In genomic region chr10:79865801-79866295, GRCm38 (mm10) we compare ENCODE assay signal across 9 mouse cellular contexts. TPM values are rescaled to one million over a fixed set of nuclear protein-coding genes. Genes with fewer than 3 reads are reported as not detected.
A peak's percentile ranks its signal among the peaks of the same experiment; 100 is the strongest.
DNase-seq lines count a peak whose midpoint lies in the region; ATAC-seq and TF ChIP-seq lines count a peak whose summit lies in the region.
"Had no signal": no experiment of that assay in that cellular context is flagged by ENCODE, and none has a peak within 500 bp of the region (broad histone marks: within the 10 kb centered on the region; RNA-seq: fewer than 3 reads in every experiment).

No protein-coding gene starts in this region.

- H3K27me3 ChIP-seq in testis, adult 2 months (ENCODE audit: control insufficient read depth, insufficient read depth, low read length): no peaks in the 10 kb centered on the region
- no peaks in the 10 kb centered on the region for H3K27me3 ChIP-seq in intestine, embryonic 15.5 days (replicated peaks)
- no peaks in the 10 kb centered on the region for H3K27me3 ChIP-seq in midbrain, embryonic 16.5 days (ENCODE audit: control insufficient read depth, insufficient read depth, low read depth, low read length)
- H3K27me3 ChIP-seq: stomach, embryonic 15.5 days had no signal

- H3K4me1 ChIP-seq in testis, adult 2 months (ENCODE audit: control insufficient read depth, insufficient read depth, low read length): no peaks in the 10 kb centered on the region; the same call in 1 of the 2 replicates
- peaks cover 19% of the 10 kb centered on the region for H3K4me1 ChIP-seq in intestine, embryonic 15.5 days (replicated peaks)
- peaks cover 14% of the 10 kb centered on the region for H3K4me1 ChIP-seq in midbrain, embryonic 16.5 days (ENCODE audit: control insufficient read depth, insufficient read depth, low read length)

- DNase-seq in cerebellum, adult 11 months: peak; percentile 47
- no peak for DNase-seq in cerebellum, postnatal 4 days (ENCODE audit: low spot score in 2 of 2)
- no peak for DNase-seq in testis, postnatal 14 days (ENCODE audit: low spot score)
- DNase-seq in left cerebral cortex, adult 11 months (ENCODE audit: low spot score): no peak
- DNase-seq in yolk sac, embryonic 10.5 days (ENCODE audit: low spot score): no peak

- no peak overlapping the region for H3K4me2 ChIP-seq in intestine, embryonic 15.5 days (replicated peaks)
- no peak overlapping the region for H3K4me2 ChIP-seq in midbrain, embryonic 16.5 days (ENCODE audit: low read length)
- H3K4me2 ChIP-seq: stomach, embryonic 15.5 days had no signal

- TF ChIP-seq CTCF in testis, adult 2 months (IDR thresholded peaks at IDR 0.05; ENCODE audit: control insufficient read depth, insufficient read depth, insufficient replicate concordance, low read depth, low read length): 0 out of 2 replicates have a peak, but pooled peaks have one; percentile 3

- WGBS in intestine, embryonic 15.5 days: 68% methylated on average over 19 of the region's 19 CpGs
- WGBS in midbrain, embryonic 16.5 days: 73% methylated on average over 19 of the region's 19 CpGs

- H3K9me3 ChIP-seq in intestine, embryonic 15.5 days: no peaks in the 10 kb centered on the region
- H3K9me3 ChIP-seq in midbrain, embryonic 16.5 days (replicated peaks; ENCODE audit: control insufficient read depth, low read length, poor library complexity, severe bottlenecking): no peaks in the 10 kb centered on the region
- H3K9me3 ChIP-seq: stomach, embryonic 15.5 days had no signal

- no peak for TF ChIP-seq POLR2A in testis, adult 2 months (IDR thresholded peaks at IDR 0.05; ENCODE audit: control insufficient read depth, low read depth, low read length)

- ATAC-seq in intestine, embryonic 15.5 days: no peak
- peak; percentile 1; the same call in 1 of the 2 replicates for ATAC-seq in midbrain, embryonic 16.5 days

- H3K4me3 ChIP-seq in testis, adult 2 months (ENCODE audit: control insufficient read depth, low read depth, low read length): no peak overlapping the region
- H3K4me3 ChIP-seq in intestine, embryonic 15.5 days (replicated peaks): no peak overlapping the region
- H3K4me3 ChIP-seq in midbrain, embryonic 16.5 days (ENCODE audit: low read depth, low read length): no peak overlapping the region
- H3K4me3 ChIP-seq: stomach, embryonic 15.5 days had no signal

- H3K9ac ChIP-seq in intestine, embryonic 15.5 days: no peak overlapping the region
- no peak overlapping the region for H3K9ac ChIP-seq in midbrain, embryonic 16.5 days (ENCODE audit: low read depth, low read length)
- H3K9ac ChIP-seq: stomach, embryonic 15.5 days had no signal

- no peak overlapping the region for H3K27ac ChIP-seq in testis, adult 2 months (ENCODE audit: control insufficient read depth, insufficient read depth, low read depth, low read length)
- H3K27ac ChIP-seq in intestine, embryonic 15.5 days: peak overlapping the region; percentile 25
- 0 out of 2 replicates have a peak overlapping the region, but pooled peaks have one; percentile 3 for H3K27ac ChIP-seq in midbrain, embryonic 16.5 days (ENCODE audit: low read length)
- H3K27ac ChIP-seq: stomach, embryonic 15.5 days had no signal

- H3K36me3 ChIP-seq in testis, adult 2 months (ENCODE audit: control insufficient read depth, insufficient read depth, low read length): peaks cover 2% of the 10 kb centered on the region
- peaks cover 33% of the 10 kb centered on the region for H3K36me3 ChIP-seq in intestine, embryonic 15.5 days
- H3K36me3 ChIP-seq in midbrain, embryonic 16.5 days (ENCODE audit: control insufficient read depth, insufficient read depth, low read length): peaks cover 43% of the 10 kb centered on the region

RNA-seq across cellular contexts. Expression of gene Prtn3, which starts 8.4 kb away (rescaled TPM):
- 0.72 and 0.90 TPM in 2 replicates for polyA plus RNA-seq in testis, adult 2 months (2012; rRNA removed)
- 3.7 and 3.9 TPM in 2 replicates for polyA plus RNA-seq in intestine, embryonic 15.5 days (2015; fragmentation: Nextera tagmentation; extraction: Ambion mirVana)
- polyA plus RNA-seq in midbrain, embryonic 16.5 days (2015; fragmentation: Nextera tagmentation; extraction: Ambion mirVana): 12.5 and 12.7 TPM in 2 replicates

RNA-seq across cellular contexts. Expression of gene Plppr3, which starts 8.6 kb away (rescaled TPM):
- polyA plus RNA-seq in testis, adult 2 months (2012; rRNA removed): 1.6 and 2.7 TPM in 2 replicates
- polyA plus RNA-seq in intestine, embryonic 15.5 days (2015; fragmentation: Nextera tagmentation; extraction: Ambion mirVana): 31.3 and 32.7 TPM in 2 replicates
- polyA plus RNA-seq in midbrain, embryonic 16.5 days (2015; fragmentation: Nextera tagmentation; extraction: Ambion mirVana): 471 and 472 TPM in 2 replicates

RNA-seq across cellular contexts. Expression of gene Ptbp1, which starts 11.6 kb away (rescaled TPM):
- 125 and 126 TPM in 2 replicates for polyA plus RNA-seq in testis, adult 2 months (2012; rRNA removed)
- polyA plus RNA-seq in intestine, embryonic 15.5 days (2015; fragmentation: Nextera tagmentation; extraction: Ambion mirVana): 307 and 314 TPM in 2 replicates
- polyA plus RNA-seq in midbrain, embryonic 16.5 days (2015; fragmentation: Nextera tagmentation; extraction: Ambion mirVana): 58.8 and 65.1 TPM in 2 replicates

RNA-seq across cellular contexts. Expression of gene Elane, which starts 20.2 kb away (rescaled TPM):
- polyA plus RNA-seq in testis, adult 2 months (2012; rRNA removed): 0.11 and 0.22 TPM in 2 replicates
- 1.1 and 2.6 TPM in 2 replicates for polyA plus RNA-seq in intestine, embryonic 15.5 days (2015; fragmentation: Nextera tagmentation; extraction: Ambion mirVana)
- polyA plus RNA-seq in midbrain, embryonic 16.5 days (2015; fragmentation: Nextera tagmentation; extraction: Ambion mirVana): not detected in 2 replicates

RNA-seq across cellular contexts. Expression of gene Cfd, which starts 24.8 kb away (rescaled TPM):
- polyA plus RNA-seq in testis, adult 2 months (2012; rRNA removed): 18.0 and 33.8 TPM in 2 replicates
- polyA plus RNA-seq in intestine, embryonic 15.5 days (2015; fragmentation: Nextera tagmentation; extraction: Ambion mirVana): not detected in 2 replicates
- 0.20 TPM in 1 of 2 replicates, not detected in the other for polyA plus RNA-seq in midbrain, embryonic 16.5 days (2015; fragmentation: Nextera tagmentation; extraction: Ambion mirVana)
- polyA plus RNA-seq: stomach, embryonic 15.5 days had no signal

Comparison
In these comparisons a context has a peak if more than half of its experiments do, and no peak if none do; other contexts are left out.
1. RNA of gene Plppr3, which starts 8.6 kb away (polyA plus RNA-seq): 471 to 472 TPM in midbrain, embryonic 16.5 days; 31.3 to 32.7 TPM in intestine, embryonic 15.5 days and 1.6 to 2.7 TPM in testis, adult 2 months; every median in the first group is over 10 times any median in the second.